Mouse (Mus musculus) CH12.LX (cell line): ENCODE data around the gene Rpe. TPM values are rescaled to one million over a fixed set of nuclear protein-coding genes. Genes with fewer than 3 reads are reported as not detected.

Source experiments
- DNase-seq: peaks from one replicate; pipeline ENCODE4 v3.0.0-alpha.2; 2013; ENCODE audit errors: extremely low read depth
- H3K27ac ChIP-seq: 2 replicates; pipeline ENCODE4 v1.5.1; 2012; ENCODE audit warnings: low read depth, mild to moderate bottlenecking, control low read depth, moderate library complexity; ENCODE audit not compliant: insufficient read depth
- H3K27me3 ChIP-seq: replicated peaks from 2 replicates; pipeline ENCODE3; 2012; ENCODE audit warnings: inconsistent platforms
- H3K36me3 ChIP-seq, 2 experiments: replicated peaks in 1 of 2; 2 replicates each; pipeline versions ENCODE3 to v1.6.1; 2012; ENCODE audit warnings: inconsistent platforms in 1 of 2, low read length in 1 of 2, mild to moderate bottlenecking in 1 of 2, mixed read lengths in 1 of 2, moderate library complexity in 1 of 2; ENCODE audit not compliant: control insufficient read depth in 1 of 2, insufficient read depth in 1 of 2
- H3K4me1 ChIP-seq, 2 experiments: 2 replicates each; pipeline ENCODE4 v1.6.1; 2012; ENCODE audit warnings: inconsistent platforms in 1 of 2, moderate library complexity in 1 of 2; ENCODE audit not compliant: insufficient read depth in 2 of 2, control insufficient read depth in 1 of 2
- H3K4me2 ChIP-seq: 2 replicates; pipeline ENCODE4 v1.6.1; 2012; ENCODE audit warnings: low read depth, mild to moderate bottlenecking, control low read depth; ENCODE audit not compliant: poor library complexity, insufficient read depth, severe bottlenecking
- H3K4me3 ChIP-seq, 3 experiments: fragments of 150-350 bp in 1 of 3; sonication (generic) in 1 of 3; replicated peaks in 1 of 3; 2 replicates each; pipeline versions ENCODE3 to v1.5.1; 2011 to 2012; ENCODE audit warnings: low read depth in 2 of 3, low read length in 2 of 3, mild to moderate bottlenecking in 2 of 3, moderate library complexity in 2 of 3, control low read depth in 1 of 3, improper control_type of control experiment in 1 of 3, inconsistent platforms in 1 of 3, mixed read lengths in 1 of 3; ENCODE audit not compliant: poor library complexity in 1 of 3
- H3K79me2 ChIP-seq: replicated peaks from 2 replicates; pipeline ENCODE4 v1.6.1; 2012; ENCODE audit warnings: mild to moderate bottlenecking, moderate library complexity; ENCODE audit not compliant: control insufficient read depth, poor library complexity, insufficient read depth, severe bottlenecking; ENCODE audit errors: extremely low read depth
- H3K9ac ChIP-seq: 2 replicates; pipeline ENCODE4 v1.6.1; 2012; ENCODE audit warnings: low read depth, mild to moderate bottlenecking, control low read depth, moderate library complexity; ENCODE audit not compliant: insufficient read depth
- H3K9me3 ChIP-seq: replicated peaks from 2 replicates; pipeline ENCODE3; 2012; ENCODE audit warnings: low read length, inconsistent platforms, mixed read lengths
- BHLHE40 ChIP-seq: IDR thresholded peaks from 2 replicates; pipeline ENCODE4 v1.6.1; 2011; ENCODE audit warnings: mild to moderate bottlenecking, low read depth, low read length, improper control_type of control experiment
- CHD2 ChIP-seq: IDR thresholded peaks from 2 replicates; pipeline ENCODE4 v1.6.1; 2011; ENCODE audit warnings: low read length, improper control_type of control experiment
- EP300 ChIP-seq: IDR thresholded peaks from 2 replicates; pipeline ENCODE4 v1.6.1; 2011; ENCODE audit warnings: low read length, improper control_type of control experiment
- ETS1 ChIP-seq: conservative IDR thresholded peaks from 2 replicates; pipeline ENCODE4 v1.6.1; 2012; ENCODE audit warnings: low read depth, mild to moderate bottlenecking, inconsistent platforms, low read length, improper control_type of control experiment, moderate library complexity
- JUN ChIP-seq: IDR thresholded peaks from 2 replicates; pipeline ENCODE4 v1.6.1; 2011; ENCODE audit warnings: low read depth, mild to moderate bottlenecking, low read length, improper control_type of control experiment, moderate library complexity; ENCODE audit not compliant: insufficient read depth
- KAT2A ChIP-seq: IDR thresholded peaks from 2 replicates; pipeline ENCODE4 v1.6.1; 2012; ENCODE audit warnings: low read length, improper control_type of control experiment, inconsistent platforms; ENCODE audit not compliant: insufficient replicate concordance
- MAZ ChIP-seq: IDR thresholded peaks from 2 replicates; pipeline ENCODE4 v1.6.1; 2012; ENCODE audit warnings: low read depth, mild to moderate bottlenecking, inconsistent platforms, low read length, improper control_type of control experiment, moderate library complexity
- MEF2A ChIP-seq: IDR thresholded peaks from 2 replicates; pipeline ENCODE4 v1.6.1; 2014; ENCODE audit warnings: low read depth, mild to moderate bottlenecking, inconsistent platforms, low read length, improper control_type of control experiment, borderline replicate concordance
- NELFE ChIP-seq: IDR thresholded peaks from 2 replicates; pipeline ENCODE4 v1.6.1; 2011; ENCODE audit warnings: low read depth, low read length, improper control_type of control experiment
- NRF1 ChIP-seq: IDR thresholded peaks from 2 replicates; pipeline ENCODE4 v1.6.1; 2014; ENCODE audit warnings: low read depth, mild to moderate bottlenecking, inconsistent platforms, low read length, improper control_type of control experiment, moderate library complexity
- PAX5 ChIP-seq: IDR thresholded peaks from 2 replicates; pipeline ENCODE4 v1.6.1; 2012; ENCODE audit warnings: low read length, inconsistent platforms, mixed read lengths
- POLR2A ChIP-seq: IDR thresholded peaks from 2 replicates; pipeline ENCODE4 v1.6.1; 2011; ENCODE audit warnings: low read depth, mild to moderate bottlenecking, improper control_type of control experiment, low read length
- POLR2AphosphoS2 ChIP-seq: IDR thresholded peaks from 2 replicates; pipeline ENCODE4 v1.6.1; 2011; ENCODE audit warnings: low read depth, low read length, improper control_type of control experiment
- RAD21 ChIP-seq: IDR thresholded peaks from 2 replicates; pipeline ENCODE4 v1.6.1; 2011; ENCODE audit warnings: low read depth, mild to moderate bottlenecking, low read length, improper control_type of control experiment, moderate library complexity
- RCOR1 ChIP-seq: conservative IDR thresholded peaks from 2 replicates; pipeline ENCODE4 v1.6.1; 2012; ENCODE audit warnings: low read depth, mild to moderate bottlenecking, inconsistent platforms, low read length, improper control_type of control experiment
- SIN3A ChIP-seq: IDR thresholded peaks from 2 replicates; pipeline ENCODE4 v1.6.1; 2012; ENCODE audit warnings: low read length, improper control_type of control experiment, inconsistent platforms
- UBTF ChIP-seq: IDR thresholded peaks from 2 replicates; pipeline ENCODE4 v1.6.1; 2012; ENCODE audit warnings: low read depth, mild to moderate bottlenecking, inconsistent platforms, low read length, improper control_type of control experiment, moderate library complexity
- USF1 ChIP-seq: IDR thresholded peaks from 2 replicates; pipeline ENCODE4 v1.6.1; 2014; ENCODE audit warnings: low read depth, mild to moderate bottlenecking, inconsistent platforms, low read length, improper control_type of control experiment
- ZC3H11A ChIP-seq: IDR thresholded peaks from 2 replicates; pipeline ENCODE4 v1.6.1; 2012; ENCODE audit warnings: low read depth, mild to moderate bottlenecking, inconsistent platforms, low read length, improper control_type of control experiment
- ZMIZ1 ChIP-seq: IDR thresholded peaks from 2 replicates; pipeline ENCODE4 v1.6.1; 2012; ENCODE audit warnings: low read depth, mild to moderate bottlenecking, inconsistent platforms, low read length, improper control_type of control experiment
- dilution Hi-C: fragments of 300-500 bp; cut with MboI; formaldehyde crosslinking; loops from 2 replicates; pipeline ENCODE4 v1.14.3; 2020; ENCODE audit warnings: low sequenced_read_pairs; ENCODE audit not compliant: extremely low pct_unique_long_range_greater_than_20kb, extremely low pct_ligation_motif_present
- in situ Hi-C: fragments of 300-500 bp; cut with MboI; formaldehyde crosslinking; loops from 3 replicates; pipeline ENCODE4 v1.14.3; 2019; ENCODE audit warnings: low sequenced_read_pairs, low pct_ligation_motif_present, low pct_unique_long_range_greater_than_20kb, mixed read lengths
- polyA plus RNA-seq: library from polyadenylated mRNA; unstranded; fragments of >175 nt; gene quantifications from 2 replicates; pipeline ENCODE4 v1.2.1, GENCODE M21; 2012; ENCODE audit warnings: low read depth; ENCODE audit not compliant: insufficient read length
- total RNA-seq, 2 experiments: library from RNA; depleted of rRNA; stranded (reverse); fragments of 300-350 nt in 1 of 2; fragments of >200 nt in 1 of 2; gene quantifications; 2 replicates each; pipeline ENCODE4 v1.2.3; 2012 to 2014

Gene Rpe
- total and polyA plus RNA-seq, 3 experiments, result 40.0 to 67.5 (median 48.6) TPM

- DNase-seq, result no peak
These were observed 29.2 kb upstream of the Rpe start for GRCm38 (mm10) chr1:66671475-66671874.

DNA sequence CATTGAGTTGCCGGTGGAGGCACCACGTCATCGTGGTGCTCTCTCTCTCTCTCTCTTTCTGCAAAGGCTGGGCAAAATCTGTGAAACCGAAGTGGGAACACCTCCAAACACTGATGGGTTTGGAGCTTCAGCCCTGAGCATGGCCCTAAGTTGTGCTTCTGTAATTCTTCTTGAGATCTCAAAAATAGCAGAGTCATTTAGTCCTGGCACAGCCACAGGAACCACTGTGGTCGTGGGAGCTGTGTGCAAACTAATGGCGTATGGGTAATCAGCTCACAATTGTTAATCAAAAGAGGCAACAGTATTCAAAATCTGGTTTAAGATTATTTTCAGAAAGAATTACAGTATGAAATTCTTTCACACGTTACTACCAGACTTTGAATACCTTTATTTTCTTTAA is 27.8 kb upstream of the Rpe start:
- Histone ChIP-seq H3K9me3 (no peaks in the 10 kb centered on the region), H3K4me2 (no peak overlapping the region), H3K27me3 (no peaks in the 10 kb centered on the region), H3K4me1 (peaks cover 3 to 6% of the 10 kb centered on the region in 2 experiments; a peak in 1 of 4 replicates), H3K9ac (no peak overlapping the region), H3K27ac (no peak overlapping the region), H3K36me3 (no peaks in the 10 kb centered on the region), H3K79me2 (no peaks in the 10 kb centered on the region), H3K4me3 (no peak overlapping the region)
- dilution Hi-C loops, result no loop called here
- in situ Hi-C loops, result no loop called here
- no peak for DNase-seq
- TF ChIP-seq RCOR1, result no peak
- no peak for TF ChIP-seq CHD2
- TF ChIP-seq ETS1, result no peak
- no peak for TF ChIP-seq BHLHE40
- no peak for TF ChIP-seq ZC3H11A
- no peak for TF ChIP-seq UBTF

More at GRCm38 (mm10) chr1:66671475-66671874, 29.2 kb upstream of the Rpe start:
- Histone ChIP-seq H3K4me3 (no peak overlapping the region), H3K9me3 (no peaks in the 10 kb centered on the region), H3K4me1 (peaks cover 3 to 6% of the 10 kb centered on the region in 2 experiments; a peak in 1 of 4 replicates), H3K79me2 (no peaks in the 10 kb centered on the region), H3K27ac (no peak overlapping the region), H3K36me3 (no peaks in the 10 kb centered on the region), H3K4me2 (no peak overlapping the region), H3K9ac (no peak overlapping the region), H3K27me3 (no peaks in the 10 kb centered on the region)
- TF ChIP-seq USF1 (no peak), KAT2A (no peak), EP300 (no peak), ETS1 (no peak), NRF1 (no peak), SIN3A (no peak), MEF2A (no peak), NELFE (no peak), POLR2AphosphoS2 (no peak), ZMIZ1 (no peak), POLR2A (no peak), RAD21 (no peak), MAZ (no peak), PAX5 (no peak), JUN (no peak)
- dilution Hi-C loops, result no loop called here
- in situ Hi-C loops, result no loop called here
